Mouse (Mus musculus): ENCODE measurements around the gene Mamdc4.
"Not testable (repeated sequence)": the region's sequence is repeated elsewhere in the genome, so short reads cannot be mapped to it uniquely, and the experiment has no call there.

Gene Mamdc4

DNA sequence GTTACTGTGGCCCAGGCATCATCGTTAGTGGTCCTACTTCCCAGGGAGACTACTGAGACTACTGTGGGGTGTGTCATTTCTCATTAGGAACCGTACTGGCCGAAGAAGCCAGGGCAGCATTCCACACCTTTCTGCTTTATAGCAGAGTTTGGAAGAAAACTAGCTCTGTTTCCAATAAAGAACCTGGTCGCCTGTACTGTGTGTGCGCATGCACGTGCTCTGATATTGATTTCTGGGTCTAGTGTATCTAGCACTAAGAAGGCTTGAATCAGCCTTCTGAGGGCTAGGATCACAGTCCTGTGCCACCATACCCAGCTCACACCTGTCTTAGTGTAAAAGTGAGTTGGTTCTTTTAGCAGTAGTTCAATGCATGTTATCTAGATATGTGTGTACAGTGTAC is 15.9 kb downstream of the Mamdc4 start:
- peak in 1 of 2 experiments; percentile 6 for DNase-seq

- DNase-seq = no peak
Measured at GRCm38 (mm10) chr2:25557964-25558360, 16.7 kb downstream of the Mamdc4 start.

DNA sequence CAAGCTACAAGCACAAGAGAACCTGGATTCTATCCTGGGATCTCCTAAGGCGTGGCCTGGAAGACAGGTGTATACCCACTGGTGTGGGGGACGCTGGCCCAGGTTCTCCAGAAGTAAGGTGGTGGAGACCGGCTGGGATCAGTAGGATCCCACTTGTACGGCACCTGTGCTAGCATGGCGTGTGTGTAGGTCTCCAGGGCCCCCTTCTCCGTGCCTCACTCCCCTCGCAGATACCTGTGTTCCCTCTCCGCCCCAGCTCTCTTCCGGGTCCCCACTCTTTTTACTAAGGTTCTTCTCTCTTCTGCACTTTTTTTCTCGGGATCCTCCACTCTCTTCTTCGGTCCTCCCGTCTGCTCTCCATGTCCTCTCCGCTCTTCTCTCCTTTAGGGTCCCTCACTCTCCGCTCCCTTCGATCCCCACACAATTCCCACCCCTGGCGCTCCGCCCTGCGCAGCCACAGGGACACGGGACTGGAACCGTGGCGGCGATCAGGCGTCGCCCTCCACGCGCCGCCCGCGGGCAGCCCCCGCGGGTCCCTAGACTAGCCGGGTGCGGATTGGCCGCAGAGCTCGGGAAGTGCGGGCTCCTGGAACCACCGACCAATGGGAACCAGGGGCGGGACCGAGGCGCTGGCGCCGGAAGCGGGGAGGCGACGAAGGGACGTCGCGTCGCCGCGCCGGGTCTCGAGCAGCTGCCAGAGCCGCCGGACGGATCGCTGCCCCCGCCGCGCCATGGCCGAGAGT is 17.3 kb downstream of the Mamdc4 start, which contains the start of gene Edf1:
TSS of gene Edf1 (plus strand) at position 627 of the 743 bp plus-strand sequence.
- DNase-seq = peak; percentile 97 to 98

GRCm38 (mm10) chr2:25556296-25556695 is 18.3 kb downstream of the Mamdc4 start:
- DNase-seq = no peak

- not testable (repeated sequence) for DNase-seq
Measured at GRCm38 (mm10) chr2:25555479-25555878, 19.2 kb downstream of the Mamdc4 start.

- not testable (repeated sequence) for DNase-seq
Measured at GRCm38 (mm10) chr2:25553171-25553786, 21.4 kb downstream of the Mamdc4 start.

- peak; percentile 78 to 83 for DNase-seq
Measured at GRCm38 (mm10) chr2:25551186-25551585, 23.5 kb downstream of the Mamdc4 start.

- DNase-seq = no peak
Measured at GRCm38 (mm10) chr2:25549021-25549991, 25.3 kb downstream of the Mamdc4 start.

- peak; percentile 99 for DNase-seq
Measured at GRCm38 (mm10) chr2:25546811-25547491, 27.7 kb downstream of the Mamdc4 start, which contains the start of gene Traf2. TSS of gene Traf2 (minus strand) at chr2:25546940.

DNA sequence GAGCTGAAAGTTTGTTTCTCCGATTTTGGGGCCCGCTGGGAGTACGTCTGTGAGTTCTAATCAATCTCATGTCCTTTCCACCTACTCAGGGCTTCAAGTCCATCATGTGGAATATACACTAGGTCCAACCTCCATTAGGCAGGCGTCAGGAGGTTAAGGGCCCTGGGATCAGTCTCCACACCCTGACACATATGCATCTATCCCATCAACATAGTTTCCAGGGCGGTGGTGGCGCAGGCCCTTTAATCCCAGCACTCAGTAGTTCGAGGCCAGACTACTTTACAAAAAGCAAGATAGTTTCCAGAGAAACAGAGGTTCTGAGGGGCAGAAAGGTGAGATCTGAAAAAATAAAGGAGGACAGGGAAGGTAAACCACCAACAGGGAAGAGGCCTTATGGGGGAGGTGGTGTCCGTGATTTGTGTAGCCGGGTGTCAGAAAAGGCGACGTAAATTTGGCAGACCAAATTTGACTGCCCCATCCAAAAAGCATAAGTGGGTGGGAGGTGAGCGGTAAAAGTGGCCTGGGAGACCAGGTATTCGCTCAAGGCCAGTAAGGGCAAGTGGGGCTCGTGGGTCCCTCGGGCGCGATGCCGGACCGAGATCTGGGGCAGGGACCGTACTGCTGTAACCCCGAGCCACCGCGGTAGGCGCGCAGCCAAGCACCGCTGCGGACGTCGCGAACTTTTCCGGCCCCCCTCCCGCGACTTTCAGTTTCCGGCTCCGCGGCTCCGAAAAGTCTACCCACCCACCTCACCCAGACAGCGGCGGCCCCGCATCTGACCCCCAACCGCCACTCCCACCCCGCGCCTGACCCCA is 28.4 kb downstream of the Mamdc4 start:
- peak in 1 of 2 experiments; percentile 15 for DNase-seq

DNA sequence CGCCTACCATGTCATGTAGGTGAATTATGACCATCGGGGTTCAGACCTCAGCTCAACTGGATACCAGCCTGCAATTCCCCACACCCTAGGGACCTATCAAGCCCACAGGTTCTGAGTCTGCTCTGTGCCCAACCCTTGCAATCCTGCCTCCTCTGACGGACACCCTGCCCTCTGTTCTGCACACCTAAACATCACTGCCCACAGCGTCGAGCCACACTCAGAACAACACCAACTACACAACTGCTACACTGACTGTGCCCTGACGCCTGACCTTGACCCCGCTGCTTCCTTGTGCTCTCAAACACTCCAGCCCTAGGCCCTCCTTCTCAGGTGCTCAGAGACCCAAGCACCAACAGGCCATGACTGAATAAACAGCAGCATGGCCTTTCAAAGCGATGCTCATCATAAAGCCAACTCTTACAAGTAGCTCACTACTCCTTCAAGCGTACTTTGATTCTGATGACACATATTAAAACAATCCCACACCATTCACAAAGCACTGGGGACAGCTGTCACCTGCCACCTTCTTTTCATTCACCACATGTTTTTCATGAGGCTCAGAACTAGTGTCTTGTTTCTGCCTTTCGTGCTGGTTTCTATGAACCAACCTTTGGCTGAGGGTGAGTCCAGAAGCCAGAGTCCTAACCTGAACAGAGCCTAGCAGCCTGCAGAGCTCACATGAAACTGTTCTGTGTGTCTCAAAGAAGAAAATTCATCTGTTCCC is 32.8 kb downstream of the Mamdc4 start:
- no peak for DNase-seq

GRCm38 (mm10) chr2:25540541-25540948 is 34.1 kb downstream of the Mamdc4 start:
- DNase-seq = no peak

GRCm38 (mm10) chr2:25536531-25536930 is 38.1 kb downstream of the Mamdc4 start:
- no peak for DNase-seq

- DNase-seq = no peak
Measured at GRCm38 (mm10) chr2:25534866-25535182, 39.8 kb downstream of the Mamdc4 start.

DNA sequence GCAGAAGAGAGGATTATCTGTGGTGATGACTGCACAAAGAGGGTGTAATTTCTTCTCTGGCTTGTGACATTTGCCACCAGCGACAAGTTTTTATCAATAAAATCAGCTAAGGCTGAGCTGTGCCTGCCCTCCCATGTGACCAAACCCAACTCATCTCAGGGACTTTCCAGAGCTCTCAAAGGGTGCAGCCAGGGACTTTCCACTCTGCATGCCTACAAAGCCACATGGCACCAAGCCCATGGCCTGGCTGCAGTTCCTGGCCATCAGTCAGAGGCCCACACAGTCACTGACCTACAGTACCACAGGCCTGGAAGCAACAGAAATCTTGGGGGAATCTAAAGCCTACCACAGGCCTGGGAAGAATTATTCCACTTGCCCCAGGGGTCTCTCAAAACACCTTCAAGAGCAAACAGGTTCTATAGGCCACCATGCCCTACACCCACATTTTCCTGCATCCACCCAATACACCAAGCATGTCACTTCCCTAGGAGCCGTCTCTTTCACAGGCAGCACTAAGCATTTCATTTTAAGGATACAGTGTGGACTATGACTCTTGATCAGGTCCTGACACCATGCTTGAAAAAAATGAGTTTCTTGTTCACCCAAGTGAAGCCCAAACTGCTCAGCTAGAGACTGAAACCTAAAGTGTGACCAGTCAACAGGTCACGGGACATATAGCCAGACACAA is 40.3 kb downstream of the Mamdc4 start:
- DNase-seq = peak; percentile 57 to 74

DNA sequence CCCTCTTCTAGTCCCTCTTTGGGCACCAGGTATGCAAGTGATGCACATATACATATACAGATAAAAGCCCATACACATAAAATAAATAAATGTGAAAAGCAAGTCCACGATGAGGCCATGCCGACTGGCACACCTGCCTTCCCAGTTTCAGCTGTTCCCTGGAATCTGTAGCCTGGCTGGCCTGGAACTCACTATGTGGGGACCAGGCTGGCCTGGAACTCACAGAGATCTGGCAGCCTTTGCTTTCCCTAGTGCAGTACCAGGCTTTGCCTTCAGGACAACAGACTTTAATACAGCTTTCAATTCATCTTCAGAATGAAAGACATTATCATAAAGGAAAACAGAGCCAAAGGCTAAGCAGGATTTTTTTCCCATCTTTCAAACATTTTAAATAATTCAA is 40.9 kb downstream of the Mamdc4 start:
- no peak for DNase-seq

DNA sequence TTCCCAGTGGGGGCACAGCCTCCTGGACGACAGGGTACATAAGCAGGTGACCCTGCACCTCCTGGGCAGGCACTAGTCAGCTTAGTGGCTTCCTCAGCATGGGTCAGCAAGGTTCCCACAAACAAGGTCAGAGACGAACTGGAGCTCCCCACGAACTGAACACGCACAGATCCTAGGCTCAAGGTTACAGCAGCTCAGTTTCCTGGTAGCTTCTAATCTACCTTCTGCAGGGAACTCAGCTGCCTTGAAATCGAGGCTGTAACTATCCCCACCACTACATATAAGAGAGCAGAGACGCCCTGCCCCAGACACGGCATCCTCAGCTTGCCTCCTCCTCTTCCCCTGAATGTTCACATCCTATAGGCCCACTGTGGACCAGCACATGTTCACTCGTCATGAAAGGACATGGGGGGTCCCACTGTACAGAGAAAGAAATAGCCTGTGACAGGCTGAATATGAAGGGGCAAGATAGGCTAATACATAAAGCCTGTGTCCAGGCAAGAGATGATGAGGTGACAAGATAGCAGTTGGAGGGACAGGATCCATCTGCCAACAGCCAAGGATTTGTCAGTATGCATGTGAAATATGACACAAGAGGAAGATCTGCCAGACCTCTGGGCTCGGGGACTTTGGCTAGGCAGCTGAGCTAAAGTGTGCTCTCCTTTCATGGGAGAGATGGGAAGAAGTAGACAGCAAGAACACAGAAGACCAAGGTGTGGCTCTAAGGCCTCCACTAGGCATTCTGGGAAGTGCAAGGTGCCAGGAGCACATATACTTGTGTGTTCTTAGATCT is 47.9 kb downstream of the Mamdc4 start:
- no peak for DNase-seq
